Mouse (Mus musculus) lung, postnatal 0 days (tissue): Measurements from ENCODE around the gene Fbxw7.

Experiments used
- CTCF ChIP-seq: IDR thresholded peaks from 2 replicates; pipeline ENCODE4 v1.5.1; 2016; ENCODE audit warnings: antibody characterized with exemption, mild to moderate bottlenecking
- EP300 ChIP-seq: IDR thresholded peaks from 2 replicates; pipeline ENCODE4 v1.6.1; 2016; ENCODE audit warnings: antibody characterized with exemption, mild to moderate bottlenecking, control low read depth

DNA sequence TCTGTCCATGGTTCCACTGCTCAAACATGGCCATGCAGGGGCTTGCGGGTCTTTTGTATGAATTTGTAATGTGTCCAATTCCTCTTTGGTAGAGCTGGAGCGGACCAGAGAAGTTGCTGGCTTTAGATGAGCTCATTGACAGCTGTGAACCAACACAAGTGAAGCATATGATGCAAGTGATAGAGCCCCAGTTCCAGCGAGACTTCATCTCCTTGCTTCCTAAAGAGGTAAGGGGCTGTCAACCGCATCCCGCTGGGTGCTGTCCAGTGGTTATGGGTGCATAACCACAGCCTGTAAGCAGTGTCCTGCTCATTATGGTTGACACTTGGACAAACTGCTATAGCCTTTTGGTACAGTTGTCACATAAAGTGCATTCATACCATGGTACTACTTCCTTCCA, 150.1 kb downstream of the Fbxw7 start:
- no peak for TF ChIP-seq EP300
- TF ChIP-seq CTCF, result no peak
